Mouse (Mus musculus) mature B cell (primary cell): ENCODE data around the gene Erf.

Experiments used
- in situ Hi-C: fragments of 300-500 bp; cut with MboI; formaldehyde crosslinking; loops from 2 replicates; pipeline ENCODE4 v1.14.3; 2019

Erf gene

GRCm38 (mm10) chr7:25279861-25280791 is 29.6 kb upstream of the Erf start:
- in situ Hi-C loops: loop anchor here (5.0 to 10.0 kb wide), 2 partner anchors 38 to 95 kb away; no protein-coding TSS in a partner anchor

- in situ Hi-C loops: loop anchor here (5.0 to 10.0 kb wide), 2 partner anchors 37 to 94 kb away; no protein-coding TSS in a partner anchor
Observed at GRCm38 (mm10) chr7:25279076-25279860, 28.7 kb upstream of the Erf start.

- in situ Hi-C loops: loop anchor here (5.0 to 10.0 kb wide), 2 partner anchors 36 to 94 kb away; no protein-coding TSS in a partner anchor
Observed at GRCm38 (mm10) chr7:25278341-25279075, 27.9 kb upstream of the Erf start.

- in situ Hi-C loops: loop anchor here (5.0 to 10.0 kb wide), 2 partner anchors 36 to 93 kb away; no protein-coding TSS in a partner anchor
Observed at GRCm38 (mm10) chr7:25277998-25278340, 27.4 kb upstream of the Erf start.

- in situ Hi-C loops: loop anchor here (5.0 to 10.0 kb wide), 2 partner anchors 35 to 93 kb away; no protein-coding TSS in a partner anchor
Observed at GRCm38 (mm10) chr7:25277405-25277804, 26.8 kb upstream of the Erf start.

GRCm38 (mm10) chr7:25275555-25276298 is 25.2 kb upstream of the Erf start:
- in situ Hi-C loops: loop anchor here (5.0 to 10.0 kb wide), 2 partner anchors 33 to 91 kb away; no protein-coding TSS in a partner anchor

GRCm38 (mm10) chr7:25274996-25275395 is 24.4 kb upstream of the Erf start:
- in situ Hi-C loops: loop anchor here (5.0 to 10.0 kb wide), 2 partner anchors 33 to 90 kb away; no protein-coding TSS in a partner anchor

- in situ Hi-C loops: loop anchor here (10.0 kb wide), 1 partner anchor 90 kb away; no protein-coding TSS in a partner anchor
Observed at GRCm38 (mm10) chr7:25274571-25274970, 24.0 kb upstream of the Erf start.

- in situ Hi-C loops: loop anchor here (10.0 kb wide), 1 partner anchor 89 kb away; no protein-coding TSS in a partner anchor
Observed at GRCm38 (mm10) chr7:25273259-25274241, 23.0 kb upstream of the Erf start.

GRCm38 (mm10) chr7:25272445-25273258 is 22.1 kb upstream of the Erf start:
- in situ Hi-C loops: loop anchor here (10.0 kb wide), 1 partner anchor 88 kb away; no protein-coding TSS in a partner anchor

- in situ Hi-C loops: loop anchor here (10.0 kb wide), 1 partner anchor 87 kb away; no protein-coding TSS in a partner anchor
Observed at GRCm38 (mm10) chr7:25271651-25272444, 21.3 kb upstream of the Erf start.

- in situ Hi-C loops: loop anchor here (10.0 kb wide), 1 partner anchor 86 kb away; no protein-coding TSS in a partner anchor
Observed at GRCm38 (mm10) chr7:25270652-25271633, 20.4 kb upstream of the Erf start.

GRCm38 (mm10) chr7:25269545-25270271 is 19.1 kb upstream of the Erf start:
- in situ Hi-C loops: loop anchor here (10.0 kb wide), 1 partner anchor 85 kb away; no protein-coding TSS in a partner anchor

- in situ Hi-C loops: no loop called here
Observed at GRCm38 (mm10) chr7:25269029-25269428, 18.5 kb upstream of the Erf start.

GRCm38 (mm10) chr7:25268588-25268987 is 18.0 kb upstream of the Erf start:
- in situ Hi-C loops: no loop called here
